Mouse (Mus musculus) CD4-positive, CD25-positive, alpha-beta regulatory T cell, adult 4 months (primary cell): ENCODE measurements at regions not wholly inside any gene's neighbourhood (a gene's known extent, or its start where the extent isn't known, plus 50 kb on each side); places are given as distances from the start of the nearest gene placed in this dataset.

Source experiments
- ATAC-seq: one replicate; pipeline ENCODE4 v1.8.0; 2017

- ATAC-seq = no peak
Measured at GRCm38 (mm10) chr14:24731872-24732525, 245.1 kb downstream of the Rps24 start.

- no peak for ATAC-seq
Measured at GRCm38 (mm10) chr14:24733326-24733725, 246.4 kb downstream of the Rps24 start.

- no peak for ATAC-seq
Measured at GRCm38 (mm10) chr14:24738869-24739268, 251.9 kb downstream of the Rps24 start.

- ATAC-seq = no peak
Measured at GRCm38 (mm10) chr14:24744451-24744850, 257.5 kb downstream of the Rps24 start.

- no peak for ATAC-seq
Measured at GRCm38 (mm10) chr14:24745730-24746129, 258.8 kb downstream of the Rps24 start.

GRCm38 (mm10) chr14:24747471-24747795 lies 260.5 kb downstream of the Rps24 start:
- ATAC-seq = no peak

- ATAC-seq = no peak
Measured at GRCm38 (mm10) chr14:24747796-24748496, 261.0 kb downstream of the Rps24 start.

GRCm38 (mm10) chr14:24748497-24748862 lies 261.6 kb downstream of the Rps24 start:
- no peak for ATAC-seq

- no peak for ATAC-seq
Measured at GRCm38 (mm10) chr14:24749313-24749712, 262.4 kb downstream of the Rps24 start.

GRCm38 (mm10) chr14:24751227-24751626 lies 264.3 kb downstream of the Rps24 start:
- ATAC-seq = no peak

- ATAC-seq = no peak
Measured at GRCm38 (mm10) chr14:24754753-24755152, 267.8 kb downstream of the Rps24 start.

GRCm38 (mm10) chr14:24755426-24756117 lies 268.6 kb downstream of the Rps24 start:
- ATAC-seq = no peak

GRCm38 (mm10) chr14:24757302-24757701 lies 270.4 kb downstream of the Rps24 start:
- ATAC-seq = no peak

- no peak for ATAC-seq
Measured at GRCm38 (mm10) chr14:24757843-24758242, 270.9 kb downstream of the Rps24 start.

GRCm38 (mm10) chr14:24760926-24761325 lies 274.0 kb downstream of the Rps24 start:
- no peak for ATAC-seq

- no peak for ATAC-seq
Measured at GRCm38 (mm10) chr14:24762468-24763274, 275.7 kb downstream of the Rps24 start.

- no peak for ATAC-seq
Measured at GRCm38 (mm10) chr14:24763275-24763812, 276.4 kb downstream of the Rps24 start.

- no peak for ATAC-seq
Measured at GRCm38 (mm10) chr14:24763845-24764244, 276.9 kb downstream of the Rps24 start.

- ATAC-seq = no peak
Measured at GRCm38 (mm10) chr14:24766260-24766659, 279.3 kb downstream of the Rps24 start.

GRCm38 (mm10) chr14:24766690-24767089 lies 279.8 kb downstream of the Rps24 start:
- no peak for ATAC-seq

GRCm38 (mm10) chr14:24767316-24767715 lies 280.4 kb downstream of the Rps24 start:
- ATAC-seq = no peak

GRCm38 (mm10) chr14:24767964-24768363 lies 281.0 kb downstream of the Rps24 start:
- no peak for ATAC-seq

GRCm38 (mm10) chr14:24769451-24769850 lies 282.5 kb downstream of the Rps24 start:
- no peak for ATAC-seq
